Mouse (Mus musculus) liver, adult 2 months (tissue): ENCODE measurements around the gene Rcn3.

ENCODE experiments used
- CTCF ChIP-seq: fragments of 200-500 bp; IDR thresholded peaks from 2 replicates; pipeline ENCODE4 v1.5.1; 2011; ENCODE audit warnings: low read depth, low read length, control low read depth
- POLR2A ChIP-seq: fragments of 200-500 bp; IDR thresholded peaks from 2 replicates; pipeline ENCODE4 v1.6.1; 2011; ENCODE audit warnings: low read length, control low read depth; ENCODE audit not compliant: insufficient read depth; ENCODE audit errors: extremely low read depth

GRCm38 (mm10) chr7:45081016-45081415 is 11.0 kb downstream of the Rcn3 start:
- TF ChIP-seq POLR2A: no peak
- TF ChIP-seq CTCF: no peak
